Mouse (Mus musculus): ENCODE results near the gene Pomc. TPM values are rescaled to one million over a fixed set of nuclear protein-coding genes. Genes with fewer than 3 reads are reported as not detected.
A peak's percentile ranks its signal among the peaks of the same experiment; 100 is the strongest.
"Not testable (repeated sequence)": the region's sequence is repeated elsewhere in the genome, so short reads cannot be mapped to it uniquely, and the experiment has no call there.

Pomc gene
- 1.2 and 2.2 TPM in 2 replicates for polyA plus RNA-seq (2012; rRNA removed)

- DNase-seq (ENCODE audit: low read depth): no peak
These were observed at the start of gene Pomc for GRCm38 (mm10) chr12:3954651-3955050. Gene Pomc, plus strand, starts transcription at chr12:3954951.

GRCm38 (mm10) chr12:3905436-3905835 lies 49.3 kb upstream of the Pomc start:
- no peak for DNase-seq (ENCODE audit: low read depth)

DNA sequence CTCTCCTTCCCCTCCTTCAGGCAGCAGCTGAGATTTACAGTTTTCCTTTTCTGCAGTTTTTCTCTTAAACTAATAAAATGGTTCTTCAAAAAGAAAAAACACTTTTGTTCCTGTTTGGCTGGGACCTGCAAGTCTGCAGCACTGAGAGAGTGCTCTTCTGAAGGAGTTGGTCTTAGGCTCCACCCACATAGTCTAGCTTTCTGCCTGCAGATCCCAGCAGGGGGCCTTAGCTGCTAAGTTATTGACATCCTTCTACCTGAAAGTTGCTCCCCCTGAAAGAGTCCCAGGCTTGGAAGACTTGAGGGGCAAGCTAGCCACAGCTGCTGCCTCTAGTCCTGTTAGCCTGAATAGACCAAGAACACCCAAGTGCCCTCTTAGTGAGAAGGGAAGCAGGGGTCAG lies 48.4 kb upstream of the Pomc start:
- DNase-seq (ENCODE audit: low read depth): no peak

DNA sequence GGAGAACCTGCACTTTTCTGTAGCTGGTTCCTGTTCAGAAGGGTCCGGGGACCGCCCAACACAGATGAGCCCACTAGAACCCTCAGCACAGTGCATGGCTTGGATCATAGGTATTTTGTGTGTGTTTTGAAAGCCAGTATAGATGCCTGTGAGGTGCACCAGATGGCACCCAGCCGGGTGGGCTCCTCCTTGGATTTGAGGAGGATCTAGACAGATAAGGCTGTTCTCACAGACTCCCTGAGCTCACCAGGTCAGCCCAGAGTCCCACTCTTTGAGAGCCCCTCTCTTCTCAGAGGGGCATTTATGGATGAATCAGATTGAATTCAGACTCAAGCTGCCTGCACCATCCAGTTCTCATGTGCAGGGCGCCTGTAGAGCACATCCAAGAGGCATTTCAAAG lies 47.7 kb upstream of the Pomc start:
- DNase-seq (ENCODE audit: low read depth): no peak

GRCm38 (mm10) chr12:3907418-3907817 lies 47.3 kb upstream of the Pomc start:
- DNase-seq (ENCODE audit: low read depth): no peak

DNA sequence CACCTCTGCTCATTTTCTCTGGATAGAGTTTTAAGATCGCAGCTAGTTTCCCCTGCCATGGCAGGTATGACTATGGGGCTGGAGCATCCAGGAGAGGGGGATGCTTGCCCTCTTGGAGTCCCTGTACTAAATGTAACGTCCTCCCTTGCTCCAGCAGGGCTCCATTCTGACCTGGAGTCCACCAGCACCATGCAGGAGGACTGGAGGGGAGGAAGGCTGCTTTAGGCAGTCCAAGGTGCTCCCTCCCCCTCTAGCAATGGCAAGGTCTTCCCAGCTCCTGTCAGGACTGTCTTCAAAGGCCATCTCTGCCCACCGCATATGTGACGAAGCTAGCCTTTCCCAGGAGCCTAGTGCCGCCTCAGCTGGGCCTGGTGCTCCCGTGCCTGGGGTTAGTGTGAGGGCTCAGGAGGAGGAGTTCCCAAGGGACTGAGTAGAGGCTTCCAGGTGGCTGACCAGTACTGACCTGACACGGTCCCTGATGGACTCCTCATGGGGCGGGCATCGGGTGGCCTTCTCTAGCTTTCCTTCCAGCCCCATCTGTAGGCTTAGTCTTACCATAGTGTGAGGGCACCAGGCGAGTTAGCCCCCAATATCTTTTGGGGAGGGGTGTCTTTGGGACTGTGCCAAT lies 44.2 kb upstream of the Pomc start:
- no peak for DNase-seq (ENCODE audit: low read depth)

DNA sequence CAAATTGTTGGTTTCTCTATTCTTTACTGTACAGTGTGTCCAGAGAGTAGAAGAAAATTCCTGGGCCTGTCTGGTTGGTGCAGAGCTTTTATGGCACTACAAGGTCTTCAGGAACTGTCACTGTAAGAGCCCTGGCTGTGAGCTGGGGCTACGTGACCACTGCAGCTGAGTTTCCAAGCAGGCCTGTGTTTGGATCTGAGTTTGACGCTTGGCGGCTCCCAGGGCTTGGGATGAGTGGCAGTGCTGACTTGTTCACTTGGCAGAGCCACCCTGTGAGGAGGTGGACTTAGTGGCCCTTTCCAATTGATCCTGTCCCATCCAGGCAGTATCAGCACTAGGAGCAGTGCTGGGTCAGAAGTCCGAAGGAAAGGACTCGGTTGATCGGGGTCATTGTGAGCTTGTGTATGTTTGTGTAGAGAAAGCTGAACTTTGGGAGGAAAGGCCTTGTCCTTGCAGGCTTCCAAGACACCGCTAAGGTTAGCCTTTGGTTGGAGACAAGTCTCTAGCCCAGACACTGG lies 42.9 kb upstream of the Pomc start:
- DNase-seq (ENCODE audit: low read depth): no peak

DNA sequence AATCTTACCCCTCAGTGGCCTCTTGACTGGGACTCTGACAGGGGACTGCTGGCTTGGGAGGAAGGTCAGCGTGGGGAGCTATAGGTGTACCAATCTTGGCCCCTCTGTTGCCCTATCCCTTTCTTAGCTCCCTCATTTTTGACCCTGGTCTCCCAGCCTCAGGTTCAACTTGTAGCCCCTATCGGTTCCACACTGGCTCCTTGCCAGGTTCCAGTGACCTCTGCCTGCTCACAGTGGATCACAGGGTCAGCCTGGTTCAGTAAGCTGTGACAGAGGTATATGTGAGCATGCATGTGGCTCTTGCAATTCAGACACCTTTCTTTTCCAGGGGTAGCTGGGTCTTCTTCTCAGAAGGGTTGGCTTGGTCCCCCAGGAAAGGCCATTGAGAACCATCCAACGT lies 38.9 kb upstream of the Pomc start:
- DNase-seq (ENCODE audit: low read depth): no peak

DNA sequence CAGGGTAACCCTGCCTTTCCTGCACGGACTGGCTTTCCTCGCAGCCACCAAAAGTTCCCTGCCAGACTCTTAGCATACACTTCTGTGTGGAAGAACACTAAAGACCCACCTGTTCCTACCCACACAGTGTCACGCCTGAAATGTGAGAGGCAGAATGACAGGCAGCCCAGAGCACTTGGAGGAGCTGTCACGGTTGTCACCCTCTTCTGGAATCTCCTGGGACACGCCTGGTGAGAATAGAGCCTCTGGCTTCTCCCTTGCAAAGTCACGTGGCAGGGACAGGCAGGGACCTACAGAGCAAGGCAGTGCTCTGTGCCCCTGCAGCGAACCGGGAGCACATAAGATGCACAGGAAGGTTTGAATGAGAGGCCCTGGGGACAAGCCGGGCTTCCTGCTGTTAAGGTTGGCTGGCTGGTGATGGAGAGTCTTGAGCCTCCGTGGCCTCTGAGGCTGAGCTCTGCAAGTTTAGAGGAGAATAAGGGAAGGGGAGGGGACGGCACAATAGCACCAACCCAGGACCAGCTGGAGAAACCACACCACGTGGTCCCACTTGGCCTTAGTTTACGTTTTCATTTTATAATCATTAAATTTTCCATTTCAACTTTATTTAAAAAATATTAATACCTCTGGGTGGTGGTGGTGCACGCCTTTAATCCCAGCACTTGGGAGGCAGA lies 36.9 kb upstream of the Pomc start:
- DNase-seq (ENCODE audit: low read depth): no peak

DNA sequence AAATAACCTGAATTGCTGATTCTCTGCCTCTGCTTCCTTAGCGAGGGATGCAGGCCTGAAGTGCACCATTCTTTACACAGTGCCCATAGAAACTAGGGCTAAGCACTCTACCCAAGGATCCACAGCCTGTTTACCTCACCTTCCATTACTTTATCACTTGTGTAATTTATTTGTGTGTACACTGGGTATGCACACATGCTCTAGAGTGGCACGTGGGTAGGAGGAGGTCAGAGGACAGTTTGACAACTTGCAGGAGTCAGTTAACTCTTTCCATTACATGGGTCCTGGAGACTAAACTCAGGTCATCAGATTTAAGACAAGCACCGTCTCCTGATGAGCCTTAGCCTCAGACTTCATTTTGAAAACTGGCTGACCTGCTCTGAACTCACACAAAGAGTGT lies 36.2 kb upstream of the Pomc start:
- no peak for DNase-seq (ENCODE audit: low read depth)

GRCm38 (mm10) chr12:3919423-3919822 lies 35.3 kb upstream of the Pomc start:
- no peak for DNase-seq (ENCODE audit: low read depth)

GRCm38 (mm10) chr12:3926127-3926526 lies 28.6 kb upstream of the Pomc start:
- DNase-seq (ENCODE audit: low read depth): no peak

GRCm38 (mm10) chr12:3928841-3929240 lies 25.9 kb upstream of the Pomc start:
- no peak for DNase-seq (ENCODE audit: low read depth)

- not testable (repeated sequence) for DNase-seq (ENCODE audit: low read depth)
These were observed 24.5 kb upstream of the Pomc start for GRCm38 (mm10) chr12:3930090-3930865.

DNA sequence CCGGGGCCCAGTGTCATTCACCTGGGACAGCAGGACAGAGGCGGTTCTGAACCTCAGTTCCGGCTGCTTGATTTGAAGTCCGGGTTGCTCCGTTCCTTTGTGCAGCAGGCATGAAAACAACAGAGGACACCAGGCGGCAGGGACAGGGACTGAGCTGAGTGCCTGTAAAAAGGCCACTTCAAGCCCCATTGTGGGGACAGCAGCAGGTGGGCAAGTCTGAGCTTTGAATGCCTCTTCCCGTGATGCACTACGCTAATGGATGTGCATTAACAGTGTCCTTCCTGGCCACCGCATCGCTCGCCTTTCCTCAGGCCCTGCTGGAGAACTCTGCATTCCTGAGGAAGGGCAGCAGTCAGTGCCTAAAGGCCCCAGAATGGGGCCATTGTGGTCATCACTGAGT lies 12.7 kb upstream of the Pomc start:
- no peak for DNase-seq (ENCODE audit: low read depth)

- no peak for DNase-seq (ENCODE audit: low read depth)
These were observed 10.2 kb upstream of the Pomc start for GRCm38 (mm10) chr12:3944454-3945073.

DNA sequence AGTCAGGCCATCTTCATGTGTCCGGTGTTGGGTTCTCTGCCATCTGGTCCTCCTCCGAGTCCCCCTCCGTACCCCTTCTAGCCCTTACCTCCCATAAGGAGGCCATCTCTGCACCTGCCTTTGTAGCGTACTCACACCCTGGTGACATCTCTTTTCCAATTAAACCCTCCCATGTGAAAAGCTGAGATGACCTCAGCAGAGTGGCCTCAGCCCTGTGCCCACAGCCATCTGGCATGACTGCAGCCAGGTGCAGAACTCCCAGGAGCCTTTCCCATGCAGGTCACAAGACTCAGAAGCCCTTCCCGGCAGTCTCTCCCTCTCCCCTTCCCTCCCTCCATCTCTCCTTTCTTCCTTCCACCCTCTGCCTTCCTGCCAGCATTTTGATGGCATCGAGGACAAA lies 7.2 kb upstream of the Pomc start:
- DNase-seq (ENCODE audit: low read depth): no peak

DNA sequence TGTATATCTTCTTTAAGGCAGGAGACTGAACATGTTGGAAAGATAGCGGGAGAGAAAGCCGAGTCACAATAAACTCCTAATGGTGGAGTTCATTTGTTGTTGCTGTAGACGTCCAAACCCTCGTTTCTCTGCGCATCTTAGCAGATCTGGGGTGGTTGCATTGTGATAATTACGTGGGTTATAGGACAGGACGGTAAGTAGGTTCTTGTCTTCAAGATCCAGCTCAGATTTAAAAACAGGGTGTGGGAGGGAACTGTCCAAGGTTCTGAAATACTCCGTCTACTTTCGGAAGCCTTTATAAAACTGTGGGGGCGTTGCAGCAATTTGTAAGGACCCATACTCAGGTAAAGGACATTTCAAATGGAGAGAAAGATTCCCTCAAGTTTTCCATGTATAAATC lies 620 bp downstream of the Pomc start:
- DNase-seq (ENCODE audit: low read depth): peak; percentile 9

- DNase-seq (ENCODE audit: low read depth): no peak
These were observed 1.6 kb downstream of the Pomc start for GRCm38 (mm10) chr12:3956351-3956750.

DNA sequence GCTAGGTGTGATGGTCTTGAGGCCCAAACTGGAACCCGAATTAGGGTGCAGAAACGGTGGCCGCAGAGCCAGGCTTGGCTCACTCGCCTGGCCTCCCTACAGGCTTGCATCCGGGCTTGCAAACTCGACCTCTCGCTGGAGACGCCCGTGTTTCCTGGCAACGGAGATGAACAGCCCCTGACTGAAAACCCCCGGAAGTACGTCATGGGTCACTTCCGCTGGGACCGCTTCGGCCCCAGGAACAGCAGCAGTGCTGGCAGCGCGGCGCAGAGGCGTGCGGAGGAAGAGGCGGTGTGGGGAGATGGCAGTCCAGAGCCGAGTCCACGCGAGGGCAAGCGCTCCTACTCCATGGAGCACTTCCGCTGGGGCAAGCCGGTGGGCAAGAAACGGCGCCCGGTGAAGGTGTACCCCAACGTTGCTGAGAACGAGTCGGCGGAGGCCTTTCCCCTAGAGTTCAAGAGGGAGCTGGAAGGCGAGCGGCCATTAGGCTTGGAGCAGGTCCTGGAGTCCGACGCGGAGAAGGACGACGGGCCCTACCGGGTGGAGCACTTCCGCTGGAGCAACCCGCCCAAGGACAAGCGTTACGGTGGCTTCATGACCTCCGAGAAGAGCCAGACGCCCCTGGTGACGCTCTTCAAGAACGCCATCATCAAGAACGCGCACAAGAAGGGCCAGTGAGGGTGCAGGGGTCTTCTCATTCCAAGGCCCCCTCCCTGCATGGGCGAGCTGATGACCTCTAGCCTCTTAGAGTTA lies 5.2 kb downstream of the Pomc start:
- no peak for DNase-seq (ENCODE audit: low read depth)

GRCm38 (mm10) chr12:3960553-3960952 lies 5.8 kb downstream of the Pomc start:
- no peak for DNase-seq (ENCODE audit: low read depth)

DNA sequence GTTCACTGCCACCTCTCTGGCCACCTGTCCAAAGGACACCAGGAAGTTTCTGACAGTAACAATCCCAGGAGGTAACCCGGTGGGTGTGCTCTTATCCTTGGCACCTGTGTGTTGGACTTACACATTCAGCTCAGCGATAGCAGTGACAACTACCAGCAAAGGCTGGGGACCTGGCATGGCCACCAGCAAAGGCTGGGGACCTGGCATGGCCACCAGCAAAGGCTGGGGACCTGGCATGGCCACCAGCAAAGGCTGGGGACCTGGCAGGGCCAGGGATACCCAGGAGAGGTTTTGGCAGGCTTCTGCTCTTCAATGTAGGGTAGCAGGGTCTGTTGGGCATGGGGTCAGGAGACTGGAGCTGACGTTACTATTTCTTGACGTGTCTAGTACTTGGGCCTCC lies 12.4 kb downstream of the Pomc start:
- DNase-seq (ENCODE audit: low read depth): no peak

Measured in gonadal fat pad, adult 2 months (tissue).